Mouse (Mus musculus): ENCODE measurements around the gene Nfatc2.

- TF ChIP-seq USF1 (IDR thresholded peaks at IDR 0.05; ENCODE audit: low read depth) (no peak), CTCF (IDR thresholded peaks at IDR 0.05; ENCODE audit: control insufficient read depth, insufficient read depth, insufficient read length) (no peak), MAX (IDR thresholded peaks at IDR 0.05) (no peak), MYOG (IDR thresholded peaks at IDR 0.05; ENCODE audit: control insufficient read depth, extremely low read depth, insufficient read length) (no peak), MYOD1 (IDR thresholded peaks at IDR 0.05; ENCODE audit: control insufficient read depth, insufficient read length, low read depth) (no peak), CEBPB (IDR thresholded peaks at IDR 0.05; ENCODE audit: low read depth) (no peak)
These were observed 10.4 kb downstream of the Nfatc2 start for GRCm38 (mm10) chr2:168591076-168591475.

All from C2C12 (cell line).